Mouse (Mus musculus): ENCODE measurements around the gene Apobec1.
"Not testable (repeated sequence)": the region's sequence is repeated elsewhere in the genome, so short reads cannot be mapped to it uniquely, and the experiment has no call there.

Gene Apobec1

GRCm38 (mm10) chr6:122562463-122562862 lies 39.8 kb downstream of the Apobec1 start:
- peak; percentile 72 for DNase-seq (ENCODE audit: low read depth, low spot score)

GRCm38 (mm10) chr6:122561005-122561404 lies 41.2 kb downstream of the Apobec1 start:
- no peak for DNase-seq (ENCODE audit: low read depth, low spot score)

GRCm38 (mm10) chr6:122560427-122560826 lies 41.8 kb downstream of the Apobec1 start:
- DNase-seq (ENCODE audit: low read depth, low spot score): peak; percentile 94

- DNase-seq (ENCODE audit: low read depth, low spot score): peak; percentile 63
Measured at GRCm38 (mm10) chr6:122556959-122557561, 45.2 kb downstream of the Apobec1 start.

- no peak for DNase-seq (ENCODE audit: low read depth, low spot score)
Measured at GRCm38 (mm10) chr6:122555266-122555665, 47.0 kb downstream of the Apobec1 start.

GRCm38 (mm10) chr6:122554102-122554501 lies 48.1 kb downstream of the Apobec1 start:
- no peak for DNase-seq (ENCODE audit: low read depth, low spot score)

- DNase-seq (ENCODE audit: low read depth, low spot score): no peak
Measured at GRCm38 (mm10) chr6:122553606-122554005, 48.6 kb downstream of the Apobec1 start, which contains the start of gene Aicda. TSS of gene Aicda (plus strand) at chr6:122553801.

GRCm38 (mm10) chr6:122545948-122546347 lies 56.3 kb downstream of the Apobec1 start:
- no peak for DNase-seq (ENCODE audit: low read depth, low spot score)

GRCm38 (mm10) chr6:122545289-122545882 lies 56.9 kb downstream of the Apobec1 start:
- no peak for DNase-seq (ENCODE audit: low read depth, low spot score)

GRCm38 (mm10) chr6:122544672-122545071 lies 57.6 kb downstream of the Apobec1 start:
- no peak for DNase-seq (ENCODE audit: low read depth, low spot score)

GRCm38 (mm10) chr6:122543574-122543973 lies 58.7 kb downstream of the Apobec1 start:
- DNase-seq (ENCODE audit: low read depth, low spot score): no peak

GRCm38 (mm10) chr6:122542459-122542858 lies 59.8 kb downstream of the Apobec1 start:
- DNase-seq (ENCODE audit: low read depth, low spot score): not testable (repeated sequence)

GRCm38 (mm10) chr6:122539564-122539963 lies 62.7 kb downstream of the Apobec1 start:
- DNase-seq (ENCODE audit: low read depth, low spot score): no peak

GRCm38 (mm10) chr6:122534032-122534431 lies 68.2 kb downstream of the Apobec1 start:
- DNase-seq (ENCODE audit: low read depth, low spot score): no peak

GRCm38 (mm10) chr6:122532883-122533302 lies 69.4 kb downstream of the Apobec1 start:
- peak; percentile 91 for DNase-seq (ENCODE audit: low read depth, low spot score)

GRCm38 (mm10) chr6:122531466-122532174 lies 70.6 kb downstream of the Apobec1 start:
- no peak for DNase-seq (ENCODE audit: low read depth, low spot score)

- DNase-seq (ENCODE audit: low read depth, low spot score): peak; percentile 57
Measured at GRCm38 (mm10) chr6:122528136-122528535, 74.1 kb downstream of the Apobec1 start.
